Mouse (Mus musculus) c-Kit-positive CD71-negative TER-119-negative erythroid progenitor cells, embryonic 14.5 days (primary cell): ENCODE results near the gene Csk.

Experiments
- DNase-seq: peaks from one replicate; pipeline ENCODE4 v3.0.0-alpha.2; 2013; ENCODE audit warnings: low read depth

Csk gene

DNA sequence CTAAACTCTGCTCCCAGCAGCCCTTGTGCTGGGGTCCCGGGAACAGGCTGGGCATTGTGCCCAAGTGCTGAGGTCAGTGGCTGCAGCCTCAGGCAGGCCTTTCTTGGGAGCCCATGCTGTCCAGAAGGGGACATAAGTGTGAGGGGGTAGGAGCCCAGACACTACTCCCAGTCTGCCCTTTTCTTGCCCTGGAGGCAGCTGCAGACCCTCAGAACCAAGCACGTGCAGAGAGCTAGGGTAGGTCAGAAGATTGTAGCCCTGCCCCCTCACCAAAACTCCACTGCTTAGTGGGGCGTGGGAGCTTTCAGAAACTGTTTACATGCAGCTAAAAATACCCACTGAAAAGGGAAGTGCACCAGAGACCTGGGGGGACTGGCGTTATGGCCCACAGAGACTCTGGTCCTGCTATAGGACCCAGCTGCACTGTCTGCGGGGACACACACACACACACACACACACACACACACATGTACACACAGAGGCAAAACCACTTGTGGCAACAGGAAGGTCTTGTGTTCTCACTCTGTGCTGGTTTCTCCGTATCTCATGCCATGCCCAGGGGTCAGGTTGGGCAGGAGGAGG lies 15.6 kb downstream of the Csk start:
- no peak for DNase-seq

DNA sequence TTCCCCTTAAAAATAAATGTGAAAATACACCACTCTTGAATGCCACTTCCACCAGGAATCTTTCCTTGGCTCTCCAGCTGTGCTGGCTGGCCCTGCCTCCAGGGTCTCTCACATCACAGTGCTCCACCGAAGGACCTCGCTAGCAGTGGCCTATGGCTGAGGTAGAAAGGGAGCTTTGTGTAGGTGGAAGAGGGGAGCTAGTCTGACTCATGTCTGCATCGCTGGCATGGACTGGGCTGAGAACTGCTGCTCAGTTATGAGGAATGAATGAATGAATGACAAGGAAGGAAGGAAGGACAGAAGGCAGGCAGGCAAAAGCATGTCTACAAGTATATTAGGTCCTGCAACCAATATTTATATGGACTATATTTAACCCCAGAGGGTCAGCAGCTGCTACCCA lies 16.2 kb downstream of the Csk start:
- DNase-seq = no peak

DNA sequence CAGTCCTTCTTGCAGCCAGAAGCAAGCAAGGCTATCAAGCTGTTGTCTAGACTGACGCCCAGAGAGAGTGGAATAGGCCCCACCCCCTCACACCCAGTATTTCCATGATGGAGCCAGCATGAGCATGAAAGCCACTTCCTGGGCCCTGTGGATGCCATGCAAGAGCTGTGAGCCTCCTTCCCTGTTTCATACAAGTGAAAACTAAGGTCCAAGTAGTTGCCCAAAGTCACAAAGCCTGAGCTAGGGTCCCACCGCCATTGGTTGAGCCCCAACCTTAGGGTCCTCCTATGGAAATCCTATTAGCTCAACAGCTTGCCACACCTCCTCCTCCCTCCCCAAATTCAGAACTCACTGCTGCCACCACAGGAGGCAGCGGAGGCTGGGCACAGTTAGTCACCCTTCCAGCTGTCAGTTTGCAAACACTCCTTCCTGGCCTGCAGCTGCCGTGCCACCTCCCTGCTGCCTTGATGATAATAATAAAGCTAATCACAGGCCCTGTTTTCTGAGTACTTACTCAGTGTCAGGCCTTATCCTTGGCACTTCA lies 19.9 kb downstream of the Csk start:
- DNase-seq = no peak

DNA sequence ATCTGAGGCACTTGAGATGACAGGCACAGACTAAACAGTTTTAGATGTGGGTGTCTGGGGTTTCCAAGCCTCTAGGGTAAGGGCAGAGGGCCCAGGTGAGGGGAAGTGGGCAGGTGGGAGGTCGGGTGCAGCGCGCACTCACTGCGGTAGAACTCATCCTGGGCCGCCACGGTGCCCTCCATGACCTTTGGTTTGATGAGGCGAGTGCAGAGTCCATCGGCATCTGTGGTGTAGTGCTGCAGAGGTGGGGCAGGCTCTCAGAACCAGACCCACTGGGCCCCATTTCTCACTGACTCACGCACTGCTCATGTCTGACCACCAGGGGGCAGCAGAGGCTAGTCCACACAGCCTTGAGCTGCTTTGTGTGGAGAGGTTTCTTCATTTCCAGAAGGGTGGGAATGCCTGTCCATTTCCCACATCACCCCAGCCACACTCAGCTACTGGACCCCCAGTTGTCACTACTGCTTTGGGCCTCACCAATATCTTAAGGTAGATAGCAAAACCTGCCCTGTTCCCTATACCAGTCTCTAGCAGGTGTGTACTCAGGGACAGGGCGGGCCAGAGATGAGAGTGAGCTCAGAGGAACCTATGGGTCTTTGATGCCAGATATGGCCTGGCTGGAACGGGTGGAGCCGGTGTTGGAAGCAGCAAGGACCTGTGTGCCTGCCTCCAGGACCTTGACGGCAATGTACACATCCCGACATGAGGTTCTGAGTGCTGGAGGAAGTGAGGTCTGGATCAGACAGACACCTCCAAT lies 24.1 kb downstream of the Csk start:
- DNase-seq = no peak

DNA sequence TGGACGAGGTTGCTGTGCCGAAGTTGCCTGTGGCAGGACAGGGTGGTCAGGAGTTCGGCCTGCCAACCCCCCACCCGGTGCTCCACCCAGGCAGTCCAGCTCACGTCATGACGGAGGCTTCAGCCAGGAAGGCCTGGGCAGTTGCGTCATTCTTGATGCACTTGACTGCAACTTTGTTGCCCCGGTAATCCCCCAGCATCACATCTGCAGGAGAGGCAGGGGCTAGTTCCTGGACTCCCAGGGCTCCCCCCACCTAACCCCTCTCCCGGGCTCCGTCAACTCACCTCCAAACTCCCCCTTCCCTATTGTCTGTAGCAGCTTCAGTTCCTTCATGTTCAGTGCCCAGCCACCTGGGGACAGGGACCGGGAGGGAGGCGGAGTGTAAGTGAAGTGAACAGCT lies 24.7 kb downstream of the Csk start:
- DNase-seq = no peak

DNA sequence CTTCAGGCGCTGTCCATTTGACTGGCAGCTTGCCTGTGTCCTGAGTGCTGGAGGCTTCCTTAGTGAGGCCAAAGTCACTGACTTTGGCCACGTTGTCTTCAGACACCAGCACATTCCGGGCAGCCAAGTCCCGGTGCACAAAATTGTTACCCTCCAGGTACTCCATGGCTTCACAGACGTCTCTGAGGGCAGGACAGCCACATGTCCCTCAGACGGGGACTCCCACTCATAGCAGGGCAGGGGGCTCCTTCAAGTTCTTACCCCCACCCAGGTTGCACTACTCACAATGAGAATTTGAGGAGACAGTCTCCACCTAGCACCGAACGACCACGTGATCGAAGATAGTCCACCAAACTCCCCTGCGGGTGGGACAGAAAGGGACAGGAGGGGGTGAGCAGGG lies 25.5 kb downstream of the Csk start:
- no peak for DNase-seq

DNA sequence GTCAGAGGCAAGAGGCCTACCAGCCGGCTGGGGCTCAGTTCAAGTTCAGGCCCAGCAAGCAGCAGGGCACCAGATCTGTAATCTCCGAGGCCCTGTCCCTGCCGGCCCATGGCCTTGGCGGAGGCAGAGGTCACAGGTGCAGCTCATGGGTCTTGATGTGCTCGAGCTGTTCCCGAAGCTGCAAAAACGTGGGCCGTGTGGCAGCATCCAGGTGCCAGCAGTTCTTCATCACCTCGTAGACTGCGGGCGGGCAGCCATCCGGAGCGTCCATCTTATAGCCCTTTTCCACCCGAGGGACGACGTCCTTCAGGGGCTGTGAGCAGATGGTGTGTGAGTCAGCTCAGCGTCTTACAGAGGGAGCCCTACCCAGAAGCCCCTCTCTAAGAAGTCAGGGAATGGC lies 26.2 kb downstream of the Csk start:
- DNase-seq = no peak

DNA sequence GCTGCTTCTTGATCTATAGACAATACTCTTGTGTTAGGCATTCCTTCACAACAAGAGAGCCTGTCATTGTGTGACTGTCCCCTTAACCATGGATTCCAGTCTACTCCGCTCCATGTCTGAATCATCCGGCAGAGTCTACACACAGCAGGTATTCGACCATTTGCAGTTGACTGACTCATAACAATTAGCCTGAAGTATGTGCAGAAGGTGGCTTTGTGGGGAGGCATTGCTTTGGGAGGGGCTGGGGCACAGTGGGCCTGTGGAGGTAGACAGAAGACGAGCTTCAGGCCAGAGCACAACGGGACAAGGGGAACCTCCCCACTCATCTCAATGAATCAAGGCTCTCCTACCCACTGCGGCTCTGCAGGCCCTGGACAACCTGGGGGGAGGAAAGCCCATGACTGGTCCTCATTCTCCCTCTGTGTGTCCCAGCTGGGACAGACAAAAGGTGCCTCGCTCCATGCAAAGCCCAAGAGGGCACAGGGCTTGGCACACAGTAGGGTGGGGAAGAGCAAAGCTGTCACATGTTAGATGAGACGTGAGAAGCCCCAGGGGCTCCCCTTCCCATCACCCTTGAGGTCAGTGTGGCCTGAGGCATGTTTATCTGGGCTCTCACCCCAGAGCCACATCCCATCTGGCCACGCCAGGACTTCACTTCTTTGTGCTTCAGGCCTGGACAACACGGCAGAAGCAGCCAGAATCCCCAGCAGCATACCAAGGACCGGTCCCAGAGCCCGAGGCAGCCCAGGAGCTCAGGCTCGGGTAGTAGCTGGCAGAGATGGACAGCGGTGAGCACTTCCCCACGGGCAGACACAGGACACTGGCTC lies 27.5 kb downstream of the Csk start:
- no peak for DNase-seq

DNA sequence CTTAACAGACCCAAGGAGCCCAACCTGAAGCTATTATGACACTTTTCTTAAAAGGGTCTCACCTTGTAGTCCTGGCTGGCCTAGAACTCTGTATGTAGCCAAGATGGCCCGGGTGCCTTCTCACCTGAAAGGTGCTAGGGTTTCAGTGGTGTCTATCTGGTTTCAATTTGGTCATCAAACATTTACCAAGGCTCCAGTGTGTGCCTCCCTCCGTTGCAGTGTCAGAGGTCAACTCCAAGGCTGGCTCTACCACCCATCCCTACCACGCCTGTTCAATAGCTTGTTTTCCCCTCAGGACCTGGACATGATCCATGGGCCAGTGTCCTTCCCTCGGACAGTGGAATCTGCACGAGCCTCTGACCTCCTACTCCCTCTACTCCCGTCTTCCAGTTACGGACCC lies 29.1 kb downstream of the Csk start:
- no peak for DNase-seq

DNA sequence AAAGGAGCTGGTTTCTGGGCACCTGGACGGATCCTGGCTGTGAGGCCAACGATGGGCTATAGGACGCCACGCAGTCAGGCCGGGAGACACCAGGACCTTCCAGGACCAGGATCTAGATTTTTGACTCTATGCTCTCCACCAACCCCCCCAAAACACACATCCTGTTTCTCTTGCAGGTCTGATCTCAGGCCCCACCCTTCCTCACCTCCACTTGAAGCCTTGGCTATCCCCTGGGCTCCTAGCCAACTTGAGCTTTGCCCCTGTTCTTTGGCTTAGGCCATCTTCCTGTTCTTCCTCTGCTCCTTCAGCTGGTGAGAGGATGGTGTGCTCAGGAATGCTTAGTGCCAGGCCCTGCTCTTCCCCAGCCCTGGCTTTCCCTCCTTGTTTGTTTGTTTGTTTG lies 32.8 kb downstream of the Csk start, which contains the start of gene Lman1l:
Gene Lman1l (minus strand): TSS at position 101 of the 400 bp plus-strand sequence.
- DNase-seq = no peak

DNA sequence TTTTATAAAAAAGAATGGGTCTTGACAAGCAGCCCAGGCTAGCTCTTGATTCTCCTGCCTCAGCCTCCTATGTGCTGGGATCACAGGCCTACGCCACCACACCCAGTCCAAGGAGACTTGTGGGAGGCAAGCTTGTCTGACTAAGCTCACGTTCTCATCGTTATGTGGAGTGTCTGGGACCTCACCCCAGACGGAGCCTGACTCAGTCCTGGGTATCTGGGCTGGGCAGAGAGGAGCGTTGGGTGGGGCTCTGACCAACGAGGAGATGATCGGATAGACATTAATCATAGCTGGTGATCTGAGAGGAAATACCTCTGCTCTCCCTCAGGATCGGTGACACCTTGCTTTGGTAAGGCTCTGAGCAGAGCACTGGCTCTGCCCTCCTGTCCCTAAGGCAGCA lies 34.6 kb downstream of the Csk start:
- DNase-seq = no peak

DNA sequence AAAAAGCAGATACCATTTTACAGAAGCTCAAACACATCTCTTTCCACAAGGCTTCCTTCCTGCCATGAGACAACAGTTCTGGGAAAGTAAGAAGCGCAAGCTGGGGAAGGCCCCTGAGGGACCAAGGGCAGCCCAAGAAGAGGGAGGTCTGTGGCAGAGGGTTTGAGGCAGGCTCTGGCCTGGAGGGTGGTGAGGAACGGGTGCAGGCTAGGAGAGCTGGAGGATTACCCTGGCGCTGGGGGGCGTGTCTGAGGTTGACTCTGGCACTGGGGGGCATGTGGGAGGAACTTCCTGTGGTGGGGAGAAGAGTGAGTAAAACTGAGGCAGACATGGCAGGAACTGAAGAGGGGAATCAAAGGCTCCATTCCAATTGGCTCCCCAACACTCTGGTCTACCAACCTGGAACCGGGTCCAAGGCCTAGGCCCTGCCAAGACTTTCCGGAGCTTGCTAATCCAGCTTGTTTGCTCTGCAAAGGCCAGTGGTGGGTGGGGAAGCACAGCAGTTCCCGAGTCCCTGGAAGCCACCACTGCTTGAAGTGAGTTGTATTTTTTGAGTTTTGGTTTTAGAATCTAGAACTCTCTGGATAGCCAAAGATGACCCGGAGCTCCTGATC lies 35.8 kb downstream of the Csk start:
- no peak for DNase-seq

DNA sequence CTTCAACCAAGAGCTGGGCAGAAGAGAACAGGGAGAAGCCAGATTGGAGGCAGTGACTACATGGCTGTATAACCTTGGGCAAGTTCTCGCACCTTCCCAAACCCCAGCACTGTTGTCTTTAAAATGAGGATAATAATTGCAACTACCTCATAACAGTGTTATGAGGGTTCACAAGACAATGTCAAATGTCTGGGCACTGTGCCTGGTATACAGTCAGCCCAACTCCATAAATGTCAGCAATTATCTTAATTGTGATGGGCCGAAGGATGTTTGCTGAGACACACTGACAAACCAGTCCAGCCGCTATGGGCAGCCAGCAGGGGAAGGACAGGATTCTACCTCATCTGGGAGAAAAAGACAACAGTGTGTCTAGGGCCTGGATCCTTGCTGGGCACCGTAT lies 38.6 kb downstream of the Csk start:
- no peak for DNase-seq

DNA sequence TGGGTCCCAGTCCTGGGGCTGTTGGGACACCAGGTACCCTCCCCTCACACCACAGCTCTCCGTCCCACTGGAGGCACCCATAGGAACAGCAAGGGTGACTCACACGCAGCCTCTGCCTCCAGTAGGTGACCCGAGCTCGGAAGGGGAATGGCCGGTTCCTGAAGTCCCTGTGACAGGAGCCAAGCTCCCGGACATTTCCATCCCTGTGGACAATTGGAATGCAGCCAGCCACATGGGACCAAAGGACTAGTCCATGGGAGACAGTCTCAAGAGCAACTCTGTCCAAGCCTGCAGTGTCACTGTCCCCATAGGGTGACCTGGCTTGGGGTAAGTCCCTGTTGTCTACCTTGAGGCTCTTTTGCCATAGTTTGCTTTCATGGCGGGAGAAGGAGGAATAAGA lies 39.5 kb downstream of the Csk start:
- DNase-seq = no peak

DNA sequence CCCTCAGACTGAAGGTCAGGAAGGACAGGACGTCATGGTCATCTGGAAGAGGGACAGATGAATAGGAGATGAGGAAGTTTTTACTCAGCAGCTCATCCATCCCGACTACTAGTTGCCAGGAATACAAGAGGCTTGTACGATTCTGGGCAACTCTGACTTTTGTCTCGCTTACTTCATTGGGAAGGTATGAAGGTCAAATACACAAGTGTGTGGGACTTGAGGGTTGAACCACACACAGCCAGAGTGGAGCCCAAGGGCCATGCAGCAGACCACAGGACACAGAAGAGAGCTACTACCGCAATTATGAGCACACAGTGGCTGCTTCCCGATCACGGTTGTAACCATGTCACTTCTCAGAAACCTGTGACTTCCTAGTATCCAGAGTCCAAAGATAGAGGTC lies 40.8 kb downstream of the Csk start:
- DNase-seq = no peak

DNA sequence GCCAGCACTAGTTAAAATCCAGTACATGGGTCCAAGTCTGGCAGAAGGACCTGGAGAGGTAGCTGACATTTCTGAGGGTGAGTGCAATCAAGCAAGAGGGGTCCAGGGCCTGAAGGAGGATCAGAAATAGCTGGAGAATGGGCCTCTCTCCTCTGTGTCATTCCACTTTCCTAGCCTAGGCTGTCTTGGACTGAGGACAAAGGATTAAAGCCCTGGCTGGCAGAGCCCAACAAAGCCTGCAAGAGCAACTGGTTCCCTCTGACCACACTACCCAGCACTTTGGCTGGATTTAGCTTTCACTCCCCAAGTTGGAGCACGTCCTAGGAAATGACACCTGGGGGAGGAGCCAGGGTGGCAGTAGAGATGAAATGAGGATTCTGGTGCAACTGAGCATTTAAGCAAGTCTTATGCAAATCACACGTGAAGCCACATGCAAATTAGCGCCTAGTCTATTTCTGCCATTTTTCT lies 43.0 kb downstream of the Csk start:
- no peak for DNase-seq

DNA sequence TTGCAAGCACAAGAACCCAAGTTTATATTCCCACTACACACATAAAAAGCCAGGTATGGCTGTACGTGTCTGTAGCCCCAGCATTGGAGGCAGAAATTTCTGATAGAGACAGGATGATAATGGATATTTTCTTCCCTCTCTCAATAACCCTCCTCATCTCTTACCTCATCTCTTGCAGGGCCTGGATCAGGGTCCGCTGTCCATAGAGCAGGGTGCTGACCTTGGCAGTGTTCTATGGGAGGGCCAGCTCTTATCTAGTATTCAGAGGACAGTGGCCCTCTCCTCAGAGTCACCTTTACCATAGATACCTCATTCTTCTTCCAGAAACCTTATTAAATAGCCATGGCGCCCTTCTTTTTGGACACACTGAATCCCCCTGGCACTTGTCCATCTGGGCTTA lies 43.6 kb downstream of the Csk start:
- DNase-seq = no peak

DNA sequence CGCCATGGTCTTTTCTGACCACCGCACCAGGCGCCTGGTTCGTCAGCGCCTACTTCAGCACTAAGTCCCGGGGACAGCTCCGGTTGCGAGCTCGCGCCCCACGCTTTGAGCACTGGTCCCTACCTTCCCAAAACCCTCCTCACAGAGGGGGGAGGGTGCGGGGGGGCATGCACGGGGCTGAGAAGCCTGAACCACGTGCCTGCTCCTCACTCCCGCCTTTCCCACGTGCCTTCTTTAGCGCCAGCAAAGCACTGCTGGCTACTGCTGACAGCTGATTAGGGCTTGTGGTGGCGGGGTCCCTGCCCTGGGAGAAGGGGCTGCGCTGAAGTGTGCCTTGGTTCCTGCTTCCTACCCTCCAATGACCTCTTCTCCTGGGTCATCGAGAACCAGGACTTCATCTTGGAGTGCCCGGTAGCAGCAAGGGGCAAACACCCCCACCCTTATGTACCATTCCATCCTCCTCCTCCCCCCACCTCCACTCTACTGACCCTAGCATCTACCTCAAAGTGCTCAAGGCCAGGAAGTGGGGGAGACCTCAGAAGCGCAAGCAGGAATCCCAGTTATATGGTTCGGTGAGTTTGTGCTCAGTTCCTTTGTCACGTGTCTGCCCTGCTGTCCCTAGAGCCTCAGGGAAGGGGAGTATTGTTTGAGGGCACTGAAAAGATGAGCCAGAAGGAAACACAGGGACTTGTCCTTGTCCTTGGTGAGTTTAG lies 47.1 kb downstream of the Csk start, which contains the start of gene Cplx3:
Gene Cplx3 (minus strand): TSS at position 143 of the 713 bp plus-strand sequence.
- DNase-seq = peak; percentile 51

DNA sequence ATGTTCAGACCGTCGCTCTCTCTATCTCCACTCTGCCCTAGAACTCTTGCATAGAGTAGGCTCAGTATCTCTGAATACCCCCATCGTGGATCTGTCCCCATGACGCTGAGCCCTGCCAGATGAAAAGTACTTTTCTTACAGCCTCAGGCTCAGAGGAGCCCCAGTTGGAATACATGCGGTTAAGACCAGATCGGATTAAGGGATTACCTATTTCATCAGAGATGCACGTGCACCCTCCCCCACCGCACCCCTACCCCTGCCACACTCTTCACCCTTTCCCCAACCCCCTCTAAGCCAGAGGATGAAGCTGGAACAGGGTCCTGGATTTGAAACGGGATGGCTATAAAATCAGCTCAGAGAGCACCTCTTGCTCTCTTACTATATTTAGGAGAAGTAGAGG lies 47.9 kb downstream of the Csk start:
- no peak for DNase-seq

DNA sequence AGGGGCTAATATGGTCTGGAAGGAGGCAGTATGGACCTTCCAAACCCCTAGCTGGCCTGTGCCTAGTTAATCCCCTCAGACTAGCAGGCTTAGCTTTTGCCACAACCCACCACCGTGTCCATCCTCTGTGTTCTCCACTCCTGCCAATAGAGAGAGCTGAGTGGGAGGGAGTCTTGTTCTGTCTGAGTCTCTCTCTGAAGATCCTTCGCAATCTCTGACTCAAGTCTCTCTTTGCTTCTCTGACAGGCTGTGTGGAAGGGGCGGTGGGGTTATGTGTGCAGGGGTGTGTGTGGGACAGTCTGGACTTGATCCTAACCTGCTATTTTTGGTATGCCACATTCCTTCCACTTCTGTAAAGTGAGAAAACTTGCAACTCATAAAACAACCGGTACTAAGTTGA lies 48.6 kb downstream of the Csk start:
- no peak for DNase-seq

DNA sequence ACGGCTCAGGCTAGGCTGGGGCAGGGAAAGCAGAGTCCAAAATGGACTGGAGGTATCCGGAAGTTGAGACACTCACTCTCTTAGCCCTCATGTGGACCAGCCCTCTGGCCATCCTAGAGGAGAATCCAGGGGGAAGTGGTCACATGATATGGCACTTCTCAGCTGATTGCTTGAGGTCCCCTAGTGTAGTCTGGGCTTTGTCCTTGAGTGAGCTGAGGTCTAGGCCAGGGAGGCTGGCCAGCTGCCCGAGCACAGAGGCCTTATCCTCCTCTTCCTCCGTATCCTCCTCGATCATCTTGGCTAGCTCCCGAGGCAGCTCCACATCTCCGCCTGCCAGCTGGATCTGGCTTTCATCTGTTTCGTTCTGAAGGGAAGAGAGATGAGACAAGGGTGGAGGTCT lies 51.3 kb downstream of the Csk start:
- DNase-seq = no peak

DNA sequence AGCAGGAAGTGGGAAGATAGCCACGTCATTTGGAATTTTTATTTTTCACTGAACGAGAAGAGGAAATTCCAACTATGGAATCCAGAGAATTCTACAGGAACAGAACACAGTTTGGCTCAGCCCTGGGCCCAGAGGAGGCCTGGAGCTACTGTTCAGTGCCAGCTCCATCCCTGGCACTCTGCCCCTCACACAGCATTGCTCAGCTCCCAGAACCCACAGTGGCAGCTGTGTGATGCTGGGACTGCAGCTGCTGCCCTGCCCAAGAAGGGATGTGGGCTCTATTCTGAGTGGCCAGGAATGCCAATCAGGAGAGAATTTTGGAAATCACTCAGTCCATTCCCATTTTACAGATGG lies 52.1 kb downstream of the Csk start:
- no peak for DNase-seq
